Mouse (Mus musculus): Measurements from ENCODE around the gene Astn2.
A peak's percentile ranks its signal among the peaks of the same experiment; 100 is the strongest.

The Astn2 gene

GRCm38 (mm10) chr4:65674267-65674978, 730.0 kb downstream of the Astn2 start:
- no peak for DNase-seq (ENCODE audit: low read depth, low spot score)

DNA sequence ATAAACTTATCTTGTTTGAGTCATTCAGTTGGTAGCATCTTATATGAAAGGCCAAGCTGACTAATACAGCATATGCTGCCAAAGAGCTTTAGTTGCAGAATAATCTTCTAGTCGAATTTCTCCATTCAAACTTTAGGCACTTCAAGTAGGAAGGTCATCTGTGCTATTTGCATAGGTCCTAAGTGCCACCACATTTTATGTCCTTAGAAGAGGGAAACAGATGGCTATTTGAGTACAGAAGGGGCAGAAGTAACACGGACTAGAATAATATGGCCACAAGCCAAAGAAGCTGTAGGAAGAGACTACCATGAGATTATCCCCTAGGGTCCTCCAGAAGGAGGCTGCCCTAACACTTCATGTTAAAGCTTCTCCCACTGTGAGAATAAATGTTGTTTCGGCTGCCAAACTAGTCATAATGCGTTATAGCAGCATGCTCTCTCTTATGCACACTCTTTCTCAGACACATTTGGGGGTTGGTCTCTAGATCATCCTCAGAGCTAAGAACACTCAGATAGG, 730.9 kb downstream of the Astn2 start:
- DNase-seq (ENCODE audit: low read depth, low spot score) = no peak

DNA sequence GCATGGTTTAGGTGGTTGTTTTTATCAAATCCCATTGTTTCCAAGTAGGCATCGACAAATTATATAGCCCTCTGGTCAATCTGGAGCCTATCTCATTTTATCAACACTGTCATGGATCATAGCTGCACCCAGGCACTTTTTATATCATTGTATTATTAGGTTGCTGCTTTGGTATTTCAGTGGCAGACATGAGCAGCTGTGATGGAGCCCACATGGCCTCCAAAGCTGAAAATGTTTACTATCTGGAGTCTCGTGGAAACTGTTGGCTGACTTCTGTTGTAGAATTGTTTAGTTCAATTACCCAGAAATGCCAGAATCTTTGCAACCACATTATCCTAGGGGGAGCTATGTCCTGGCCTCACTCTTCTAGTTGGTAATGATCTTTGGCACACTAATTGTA, 732.1 kb downstream of the Astn2 start:
- DNase-seq (ENCODE audit: low read depth, low spot score) = no peak

DNA sequence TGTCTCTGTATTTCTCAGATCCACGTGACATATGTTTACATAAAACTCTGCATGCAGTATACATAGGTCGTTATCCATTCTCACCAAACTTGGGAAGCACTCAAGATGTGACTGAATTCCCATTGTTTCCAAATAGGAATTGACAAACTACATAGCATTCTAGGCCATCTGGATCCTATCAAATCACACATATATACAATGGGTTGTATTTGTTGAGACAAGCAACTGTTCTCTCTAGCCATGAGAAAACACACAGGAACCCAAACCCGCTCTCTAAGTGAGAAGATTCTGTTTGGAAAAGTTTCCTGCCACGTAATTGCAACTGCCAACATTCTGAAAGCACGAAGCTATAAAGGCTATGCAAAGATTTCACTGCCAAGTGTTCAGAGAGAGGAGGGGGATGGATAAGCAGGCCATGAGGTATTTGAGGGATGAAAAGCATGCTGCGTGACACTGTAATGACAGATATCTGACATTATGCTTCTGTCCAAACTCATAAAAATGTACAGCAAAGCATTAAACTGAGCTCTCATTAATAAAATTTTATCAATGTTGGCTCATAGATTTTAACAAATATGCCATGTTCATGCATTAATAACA, 732.7 kb downstream of the Astn2 start:
- DNase-seq (ENCODE audit: low read depth, low spot score) = no peak

DNA sequence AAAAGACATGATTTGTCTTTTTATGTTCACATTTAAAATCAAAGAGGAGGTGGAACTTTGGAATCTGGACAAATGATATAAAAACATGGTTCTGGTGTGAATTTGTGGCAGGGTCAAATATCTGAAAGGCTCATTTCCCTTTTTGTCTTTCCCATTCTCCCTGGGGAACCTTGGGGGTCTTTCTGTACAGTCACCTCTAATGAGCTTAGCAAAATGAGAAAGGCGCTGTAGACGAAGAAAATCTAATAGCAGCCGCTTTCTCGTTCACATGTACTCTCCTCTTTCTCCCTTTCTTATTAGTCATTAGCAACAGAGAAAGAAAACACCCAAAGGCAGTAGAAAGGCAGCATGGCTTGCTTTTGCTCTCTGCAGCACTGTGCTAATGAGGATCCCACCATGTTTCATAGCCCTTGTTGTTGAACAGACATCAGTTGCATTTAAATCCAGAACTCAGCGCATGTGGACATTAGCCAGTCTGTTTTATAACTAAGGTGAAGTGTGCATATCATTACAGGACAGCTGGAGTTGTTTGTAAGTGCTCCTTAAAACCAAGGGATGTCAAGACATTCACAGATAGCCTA, 737.3 kb downstream of the Astn2 start:
- no peak for DNase-seq (ENCODE audit: low read depth, low spot score)

DNA sequence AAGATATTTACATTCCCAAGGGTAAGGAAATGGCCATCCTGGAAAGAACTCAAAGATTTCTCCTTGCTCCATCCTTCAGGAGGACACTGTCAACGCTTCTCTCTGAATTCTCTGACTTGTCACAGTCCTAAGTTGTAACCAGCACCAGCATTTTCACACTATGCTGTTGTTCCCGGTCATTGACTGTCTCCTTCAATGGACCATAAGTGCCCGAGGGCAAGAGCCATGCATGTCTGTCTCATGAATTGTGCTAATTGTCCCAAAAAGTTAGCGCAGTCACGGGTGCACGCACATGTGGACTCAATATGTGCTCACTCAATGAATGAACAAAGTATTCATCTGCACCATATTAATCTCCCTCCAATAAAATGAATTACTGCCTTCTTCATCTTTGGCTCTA, 741.2 kb downstream of the Astn2 start:
- no peak for DNase-seq (ENCODE audit: low read depth, low spot score)

DNA sequence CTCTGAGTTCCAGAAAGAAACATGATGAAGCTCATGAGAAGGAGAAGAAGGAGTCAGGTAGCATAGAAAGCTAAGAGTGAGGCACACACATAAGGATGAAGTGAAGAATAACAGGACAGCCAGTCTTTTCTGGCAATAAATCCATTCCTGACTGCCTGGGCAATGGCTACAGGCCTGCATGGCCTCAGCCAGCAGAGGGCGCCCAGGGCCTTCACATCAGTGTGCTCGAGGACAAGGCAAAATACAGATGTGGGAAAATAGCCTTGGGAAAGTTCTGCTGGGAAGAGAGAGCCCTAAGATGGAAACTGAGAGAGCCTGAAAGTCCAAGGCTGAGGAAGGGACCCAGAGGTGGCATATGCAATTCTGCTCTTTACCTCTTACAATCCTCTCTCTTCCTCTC, 749.7 kb downstream of the Astn2 start:
- DNase-seq (ENCODE audit: low read depth, low spot score) = no peak

- no peak for DNase-seq (ENCODE audit: low read depth, low spot score)
Measured at GRCm38 (mm10) chr4:65642611-65643010, 761.8 kb downstream of the Astn2 start.

GRCm38 (mm10) chr4:65638231-65638630, 766.2 kb downstream of the Astn2 start:
- no peak for DNase-seq (ENCODE audit: low read depth, low spot score)

- no peak for DNase-seq (ENCODE audit: low read depth, low spot score)
Measured at GRCm38 (mm10) chr4:65620125-65620524, 784.3 kb downstream of the Astn2 start.

DNA sequence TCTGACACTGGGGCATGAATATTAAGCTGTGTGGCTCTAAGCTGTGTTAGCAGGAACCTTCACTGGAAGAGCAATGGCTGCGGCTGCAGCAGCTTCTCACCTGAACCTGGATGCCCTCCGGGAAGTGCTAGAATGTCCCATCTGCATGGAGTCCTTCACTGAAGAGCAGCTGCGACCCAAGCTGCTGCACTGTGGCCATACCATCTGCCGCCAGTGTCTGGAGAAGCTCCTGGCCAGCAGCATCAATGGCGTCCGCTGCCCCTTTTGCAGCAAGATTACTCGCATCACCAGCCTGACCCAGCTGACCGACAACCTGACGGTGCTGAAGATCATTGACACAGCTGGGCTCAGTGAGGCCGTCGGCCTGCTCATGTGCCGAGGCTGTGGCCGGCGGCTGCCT, 791.3 kb downstream of the Astn2 start:
- no peak for DNase-seq (ENCODE audit: low read depth, low spot score)

DNA sequence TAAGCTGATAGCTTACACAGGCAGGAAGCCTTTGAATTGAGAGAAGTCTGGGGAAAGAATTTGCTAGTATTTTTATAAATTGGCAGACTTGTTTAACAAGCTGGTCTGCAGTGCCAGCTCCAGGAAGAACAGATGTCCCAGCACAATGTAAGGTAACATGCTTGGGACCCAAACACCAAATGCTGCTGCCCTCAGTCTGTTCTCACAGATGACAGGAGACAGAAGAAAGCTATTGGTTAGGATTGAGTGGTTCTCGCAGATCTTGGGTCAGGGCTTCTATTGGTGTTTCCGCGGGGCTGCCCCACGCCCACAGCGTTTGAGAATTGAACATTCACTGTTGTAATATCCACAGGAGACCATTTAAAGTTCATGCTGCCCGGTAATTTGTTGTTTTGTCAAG, 793.5 kb downstream of the Astn2 start:
- DNase-seq (ENCODE audit: low read depth, low spot score) = no peak

- no peak for DNase-seq (ENCODE audit: low read depth, low spot score)
Measured at GRCm38 (mm10) chr4:65610329-65610728, 794.1 kb downstream of the Astn2 start.

- DNase-seq (ENCODE audit: low read depth, low spot score) = no peak
Measured at GRCm38 (mm10) chr4:65608112-65608511, 796.3 kb downstream of the Astn2 start.

GRCm38 (mm10) chr4:65607184-65607631, 797.2 kb downstream of the Astn2 start:
- DNase-seq (ENCODE audit: low read depth, low spot score) = no peak

GRCm38 (mm10) chr4:65605151-65605702, 799.2 kb downstream of the Astn2 start:
- peak; percentile 20 for DNase-seq (ENCODE audit: low read depth, low spot score)

GRCm38 (mm10) chr4:65604504-65605150, 799.8 kb downstream of the Astn2 start, which contains the start of gene Trim32:
Gene Trim32, plus strand, starts transcription at chr4:65604986.
- peak; percentile 95 for DNase-seq (ENCODE audit: low read depth, low spot score)

DNA sequence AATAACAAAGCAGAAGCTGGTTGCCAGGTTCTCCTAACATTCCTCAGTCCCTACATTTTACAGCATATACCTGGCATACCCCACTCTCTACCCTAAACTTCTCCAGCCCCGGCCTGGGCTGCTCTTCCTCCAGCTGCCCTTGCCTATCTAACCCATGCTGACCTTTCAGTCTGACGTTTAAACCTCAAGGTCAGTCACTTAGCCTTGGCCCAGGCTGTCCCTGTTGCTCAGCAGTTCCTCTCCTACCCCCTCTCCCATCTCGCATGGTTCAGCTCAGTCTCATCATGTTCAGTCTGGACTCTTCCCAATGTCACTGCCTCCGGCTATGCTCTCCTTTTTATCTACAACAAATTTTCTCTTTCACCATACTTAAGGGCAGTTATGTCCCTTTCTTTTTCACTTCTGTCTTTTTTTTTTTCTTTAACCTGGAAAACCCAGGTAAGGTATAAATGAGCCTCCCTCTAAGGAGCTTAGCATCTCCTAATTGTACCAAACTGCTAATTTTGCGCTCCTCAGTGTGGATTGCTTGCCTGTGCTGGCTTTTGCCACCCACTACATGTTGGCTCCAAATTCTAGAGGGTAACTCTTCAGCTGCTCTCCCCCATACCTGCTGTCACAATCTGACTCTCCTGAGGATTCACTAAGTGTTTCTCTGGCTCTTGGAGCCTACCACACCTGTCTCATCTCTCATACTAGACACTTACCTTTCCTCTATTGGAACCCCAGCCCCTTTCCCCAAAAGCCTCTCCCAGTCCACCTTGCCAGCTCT, 809.6 kb downstream of the Astn2 start:
- DNase-seq (ENCODE audit: low read depth, low spot score) = no peak

GRCm38 (mm10) chr4:65589780-65590179, 814.6 kb downstream of the Astn2 start:
- DNase-seq (ENCODE audit: low read depth, low spot score) = peak; percentile 5

DNA sequence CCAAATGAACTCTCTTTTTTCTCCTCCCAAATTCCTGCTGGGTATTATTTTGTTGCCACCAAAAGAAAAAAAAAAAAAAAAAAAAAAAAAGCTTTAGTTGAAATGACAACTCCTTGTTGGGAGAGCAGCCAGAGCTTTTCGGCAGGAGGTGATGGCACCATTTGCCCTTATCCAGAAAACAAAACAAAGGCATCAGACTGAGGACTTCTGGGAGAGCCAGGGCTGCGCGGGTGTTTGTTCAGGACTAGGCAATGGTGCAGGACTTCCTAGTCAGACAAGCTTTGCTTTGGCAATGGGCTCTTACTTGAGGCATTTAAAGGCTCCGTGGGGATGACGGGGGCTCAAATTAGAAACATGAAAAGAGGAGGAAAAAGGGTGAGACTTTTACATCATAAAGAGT, 817.5 kb downstream of the Astn2 start:
- no peak for DNase-seq (ENCODE audit: low read depth, low spot score)

- DNase-seq (ENCODE audit: low read depth, low spot score) = no peak
Measured at GRCm38 (mm10) chr4:65580254-65580653, 824.2 kb downstream of the Astn2 start.
